Mouse (Mus musculus) frontal cortex, postnatal 36 days (tissue): ENCODE data around the gene Zmynd10.

Experiments
- DNase-seq, 2 experiments: peaks; one replicate each; pipeline ENCODE4 v3.0.0; 2022; ENCODE audit warnings: low spot score in 2 of 2

Gene Zmynd10

DNA sequence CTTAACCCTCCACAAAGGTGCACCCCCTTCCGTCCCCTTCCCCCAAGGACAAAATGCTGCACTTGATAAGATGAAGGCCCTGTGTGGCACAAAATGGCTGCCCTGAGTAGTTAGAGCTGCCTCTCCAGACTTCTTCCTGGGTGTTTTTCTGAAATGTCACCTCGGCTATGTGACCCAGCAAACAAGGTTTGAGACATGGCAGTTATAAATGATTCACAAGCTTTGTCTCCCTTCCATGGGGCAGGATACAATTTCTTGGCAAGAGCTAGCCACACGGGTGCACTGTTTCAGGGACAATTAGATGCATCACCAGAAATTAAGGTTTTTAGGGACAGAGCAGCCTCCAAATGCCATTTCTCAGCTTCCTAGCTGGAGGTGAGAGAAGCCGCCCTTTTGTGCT lies 6.7 kb upstream of the Zmynd10 start:
- no peak for DNase-seq

DNA sequence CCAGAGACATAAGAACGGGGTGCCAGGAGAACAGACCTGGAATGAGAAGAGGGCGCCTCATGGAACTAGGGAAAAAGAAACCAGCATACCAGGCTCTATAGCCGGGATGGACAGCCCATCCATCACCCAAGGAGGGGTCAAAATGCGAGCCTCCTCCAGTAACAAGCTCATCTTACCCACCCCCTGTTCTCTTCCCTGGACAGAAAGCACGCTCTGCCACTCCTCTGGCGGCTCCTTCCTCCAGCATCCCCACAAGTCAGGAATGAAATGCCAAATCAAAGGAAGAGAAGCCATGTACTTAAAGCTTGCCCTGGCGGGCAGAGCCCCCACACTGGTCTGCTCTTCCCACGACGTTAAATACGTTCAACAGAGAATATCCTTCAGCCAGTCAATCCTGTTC lies 6.1 kb upstream of the Zmynd10 start:
- no peak for DNase-seq

DNA sequence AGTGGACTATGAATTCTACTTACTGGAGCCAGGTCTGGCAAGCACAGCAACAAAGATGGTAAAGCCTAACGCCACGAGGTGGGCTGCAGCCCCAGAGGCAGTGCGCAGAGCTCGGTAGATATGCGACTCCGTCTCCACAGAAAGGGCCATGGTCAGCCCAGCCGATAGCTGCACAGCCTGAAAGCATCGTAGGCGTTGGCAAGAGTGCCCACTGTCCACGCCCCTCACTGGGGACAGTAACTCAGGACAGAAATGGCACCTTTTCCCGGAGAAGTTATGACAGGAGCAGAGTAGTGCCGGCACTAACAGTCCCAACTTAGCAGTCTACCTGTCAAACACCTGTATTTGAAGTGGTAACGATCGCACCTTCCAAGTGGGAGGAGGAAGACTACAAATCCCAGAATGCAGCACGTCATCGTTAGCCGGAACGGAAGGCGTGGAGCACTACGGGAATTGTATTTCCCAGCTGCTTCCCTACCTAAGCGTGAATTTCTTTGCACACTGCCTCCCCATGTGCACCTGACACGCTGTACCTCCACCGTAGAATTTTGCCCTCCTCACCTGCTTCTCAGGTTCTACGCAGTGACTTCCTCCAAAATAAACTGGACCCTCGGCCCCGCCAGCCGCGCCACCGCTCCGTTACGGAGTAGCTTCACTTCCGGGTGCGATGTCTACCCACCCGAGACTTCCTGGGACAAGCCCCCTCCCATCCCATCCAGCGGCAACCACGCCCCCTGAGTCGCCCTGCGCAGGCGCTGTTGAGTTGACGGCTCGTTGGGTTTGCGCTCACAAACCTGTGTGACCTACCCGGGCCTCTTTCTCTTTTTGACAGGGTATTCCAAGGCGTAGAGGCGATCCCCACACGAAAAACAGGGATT lies 5.4 kb upstream of the Zmynd10 start, which contains the start of the genes Cyb561d2 and Nprl2:
Gene Cyb561d2, minus strand, starts transcription at position 720 of the 878 bp plus-strand sequence.
Gene Nprl2, plus strand, starts transcription at position 753 of the 878 bp plus-strand sequence.
- peak; percentile 95 to 97 for DNase-seq

DNA sequence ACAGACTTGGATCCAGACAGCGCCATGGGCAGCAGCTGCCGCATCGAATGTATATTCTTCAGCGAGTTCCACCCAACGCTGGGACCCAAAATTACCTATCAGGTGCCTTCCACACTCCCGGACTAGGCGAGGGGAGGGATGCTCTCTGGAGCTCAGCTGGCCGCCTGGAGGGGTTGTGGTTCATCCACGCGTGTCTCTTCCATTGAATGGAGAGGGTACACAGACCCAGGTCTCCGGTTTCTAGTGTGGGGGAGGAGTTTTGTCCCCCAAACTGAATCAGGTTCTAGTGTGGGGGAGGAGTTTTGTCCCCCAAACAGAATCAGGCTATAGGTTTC lies 4.8 kb upstream of the Zmynd10 start:
- no peak for DNase-seq

DNA sequence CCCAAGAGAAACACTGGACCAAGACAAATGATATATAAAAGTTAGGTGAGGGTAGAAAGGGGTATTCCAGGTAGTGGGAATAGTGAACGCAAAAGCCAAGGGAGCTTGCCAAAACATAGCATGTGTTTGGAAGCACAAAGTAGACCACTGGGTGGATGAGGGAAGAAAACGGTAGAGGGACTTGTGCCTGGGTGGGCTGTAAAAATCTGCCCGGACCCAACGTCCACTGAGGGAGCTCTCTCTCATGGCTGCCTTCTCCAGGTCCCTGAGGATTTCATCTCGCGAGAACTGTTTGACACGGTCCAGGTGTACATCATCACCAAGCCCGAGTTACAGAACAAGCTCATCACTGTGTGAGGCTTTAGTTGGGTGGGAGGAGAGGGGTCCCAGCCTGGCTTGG lies 4.4 kb upstream of the Zmynd10 start:
- no peak for DNase-seq

DNA sequence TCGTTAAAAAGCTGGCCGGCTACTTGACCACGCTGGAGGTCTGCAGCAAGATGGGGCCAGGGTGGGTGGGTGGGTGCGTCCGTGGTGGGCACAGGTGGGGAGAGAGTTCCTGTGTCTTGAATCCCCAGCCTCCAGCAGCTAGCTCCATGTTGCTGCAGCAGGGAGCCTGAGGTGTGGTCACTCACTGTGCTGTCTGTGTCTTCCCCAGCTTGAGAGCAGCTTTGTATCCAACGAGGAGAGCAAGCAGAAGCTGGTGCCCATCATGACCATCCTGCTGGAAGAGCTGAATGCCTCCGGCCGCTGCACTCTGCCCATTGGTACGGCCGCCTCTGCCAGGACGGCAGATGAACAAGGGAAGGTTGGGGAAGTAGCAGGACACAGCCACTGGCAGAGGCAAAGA lies 3.8 kb upstream of the Zmynd10 start:
- no peak for DNase-seq

DNA sequence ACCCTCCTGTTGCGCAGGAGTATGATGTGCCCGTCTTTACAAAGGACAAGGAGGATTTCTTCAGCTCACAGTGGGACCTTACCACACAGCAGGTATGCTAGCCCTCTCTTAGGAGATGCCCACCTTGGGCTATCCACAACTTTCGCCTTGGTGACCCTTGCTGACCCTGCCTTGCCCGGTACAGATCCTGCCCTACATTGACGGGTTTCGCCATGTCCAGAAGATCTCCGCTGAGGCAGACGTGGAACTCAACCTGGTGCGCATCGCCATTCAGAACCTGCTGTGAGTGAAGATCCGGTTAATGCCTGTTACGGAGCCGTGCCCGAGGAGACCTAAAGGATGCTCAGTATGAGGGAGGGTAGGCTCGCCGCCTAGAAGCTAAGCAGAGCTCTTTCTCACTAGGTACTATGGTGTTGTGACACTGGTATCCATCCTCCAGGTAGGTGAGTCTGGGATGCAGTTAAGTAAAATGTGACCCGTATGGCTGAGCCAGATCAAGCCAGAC lies 2.9 kb upstream of the Zmynd10 start:
- no peak for DNase-seq

DNA sequence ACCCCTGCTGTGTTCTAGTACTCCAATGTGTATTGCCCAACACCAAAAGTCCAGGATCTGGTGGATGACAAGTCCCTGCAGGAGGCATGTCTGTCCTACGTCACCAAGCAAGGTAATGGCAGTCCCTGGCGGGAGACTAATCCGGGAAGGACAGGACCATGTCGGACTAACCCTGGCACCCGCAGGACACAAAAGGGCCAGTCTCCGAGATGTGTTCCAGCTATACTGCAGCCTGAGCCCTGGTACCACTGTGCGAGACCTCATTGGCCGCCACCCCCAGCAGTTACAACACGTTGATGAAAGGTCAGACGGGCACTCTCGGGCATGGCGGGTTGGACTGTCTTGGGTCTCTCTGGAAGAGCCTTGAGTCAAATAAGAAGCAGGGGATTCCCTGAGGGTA lies 2.4 kb upstream of the Zmynd10 start:
- no peak for DNase-seq

DNA sequence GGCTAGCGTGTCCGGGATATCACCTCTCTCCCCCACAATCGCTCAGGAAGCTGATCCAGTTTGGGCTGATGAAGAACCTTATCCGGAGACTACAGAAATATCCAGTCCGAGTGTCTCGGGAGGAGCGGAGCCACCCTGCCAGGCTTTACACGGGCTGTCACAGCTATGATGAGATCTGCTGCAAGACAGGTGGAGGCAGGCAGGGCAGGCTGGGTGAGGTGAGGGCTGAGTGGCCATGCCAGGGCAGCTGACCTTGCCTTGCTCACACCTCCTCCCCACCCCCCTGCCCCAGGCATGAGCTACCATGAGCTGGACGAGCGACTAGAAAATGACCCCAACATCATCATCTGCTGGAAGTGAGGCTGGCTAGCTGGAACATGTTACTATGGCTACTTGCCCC lies 1.9 kb upstream of the Zmynd10 start:
- no peak for DNase-seq

DNA sequence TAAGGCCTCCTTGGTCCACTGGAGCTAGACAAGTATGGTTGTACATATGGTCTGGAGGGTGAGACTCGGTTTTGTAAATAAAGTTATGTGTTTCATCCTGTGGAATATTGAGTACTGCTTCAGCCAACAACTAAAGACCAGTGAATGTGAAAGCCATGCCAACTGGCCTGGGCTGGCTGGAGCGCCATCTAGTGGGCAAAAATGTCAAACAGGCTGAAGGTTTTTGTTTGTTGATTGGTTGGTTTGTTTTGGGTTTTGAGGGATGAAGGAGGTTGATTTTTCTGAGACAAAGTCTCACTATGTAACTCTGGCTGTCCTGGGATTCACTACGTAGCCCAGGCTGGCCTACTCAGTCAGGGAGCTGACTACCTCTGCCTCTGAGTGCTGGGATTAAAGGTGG lies 1.5 kb upstream of the Zmynd10 start:
- DNase-seq: peak; percentile 61 to 78

DNA sequence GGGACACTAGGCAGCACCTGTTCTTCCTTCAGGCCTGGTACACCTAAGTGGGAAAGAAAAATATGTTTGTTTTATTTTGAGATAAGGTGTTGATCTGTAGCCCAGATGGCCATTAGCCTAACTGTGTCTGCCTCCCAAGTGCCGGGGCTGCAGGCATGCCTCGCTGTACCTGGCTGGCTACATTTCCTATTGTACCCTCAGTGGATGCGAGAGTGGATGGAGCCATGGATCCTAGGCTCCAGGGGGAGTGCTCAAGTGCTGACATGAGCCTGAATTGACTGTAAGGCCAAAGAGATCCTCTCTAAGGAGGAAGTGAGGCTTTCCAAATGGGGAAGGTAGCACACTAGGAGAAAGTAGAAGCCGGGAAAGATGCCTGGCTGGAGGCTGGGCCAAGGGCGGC lies 859 bp downstream of the Zmynd10 start:
- no peak for DNase-seq

DNA sequence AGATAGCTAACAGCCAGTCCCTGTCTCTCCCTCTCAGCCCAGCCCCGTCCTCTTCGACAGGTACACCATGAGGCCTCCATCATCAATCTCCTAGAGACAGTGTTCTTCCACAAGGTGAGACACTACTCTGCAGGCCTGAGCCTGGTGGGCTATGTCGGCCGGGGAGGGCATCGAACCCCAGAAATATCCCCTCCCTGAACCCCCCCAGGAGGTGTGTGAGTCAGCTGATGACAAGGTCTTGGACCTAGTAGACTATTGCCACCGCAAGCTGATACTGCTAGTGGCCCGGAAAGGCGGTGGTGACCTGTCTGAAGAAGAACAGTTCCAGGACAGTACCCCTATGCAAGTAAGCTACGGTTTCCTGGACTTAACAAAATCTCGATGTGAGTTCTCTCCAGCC lies 1.7 kb downstream of the Zmynd10 start:
- DNase-seq: no peak

DNA sequence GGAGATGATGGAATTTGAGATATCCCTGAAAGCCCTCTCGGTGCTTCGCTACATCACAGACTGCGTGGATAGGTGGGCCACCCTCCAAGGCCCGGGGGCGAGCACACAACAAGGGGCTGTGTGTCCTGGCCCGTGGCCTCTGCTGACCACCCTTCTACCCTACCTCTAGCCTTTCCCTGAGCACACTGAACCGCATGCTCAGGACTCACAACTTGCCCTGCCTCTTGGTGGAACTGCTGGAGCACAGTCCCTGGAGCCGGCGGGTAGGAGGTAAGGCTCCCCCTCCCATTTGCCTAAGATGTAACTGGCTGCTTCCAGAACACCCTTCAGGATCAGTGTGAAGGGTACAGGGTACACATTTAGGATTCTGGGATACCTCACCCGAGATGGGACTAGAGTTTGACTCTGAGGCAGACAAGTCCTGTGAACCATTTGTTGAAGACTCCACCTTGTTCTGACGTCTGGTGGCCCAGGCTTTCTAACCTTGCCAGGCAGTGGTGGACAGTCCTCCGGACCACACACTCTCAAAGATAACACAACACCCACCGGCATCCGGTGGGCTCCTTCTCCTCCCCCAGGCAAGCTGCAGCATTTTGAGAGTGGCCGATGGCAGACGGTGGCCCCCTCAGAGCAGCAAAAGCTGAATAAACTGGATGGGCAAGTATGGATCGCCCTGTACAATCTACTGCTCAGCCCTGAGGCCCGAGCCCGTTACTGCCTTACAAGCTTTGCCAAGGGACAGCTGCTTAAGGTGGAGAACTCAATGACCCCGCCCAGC lies 2.4 kb downstream of the Zmynd10 start:
- DNase-seq: no peak

DNA sequence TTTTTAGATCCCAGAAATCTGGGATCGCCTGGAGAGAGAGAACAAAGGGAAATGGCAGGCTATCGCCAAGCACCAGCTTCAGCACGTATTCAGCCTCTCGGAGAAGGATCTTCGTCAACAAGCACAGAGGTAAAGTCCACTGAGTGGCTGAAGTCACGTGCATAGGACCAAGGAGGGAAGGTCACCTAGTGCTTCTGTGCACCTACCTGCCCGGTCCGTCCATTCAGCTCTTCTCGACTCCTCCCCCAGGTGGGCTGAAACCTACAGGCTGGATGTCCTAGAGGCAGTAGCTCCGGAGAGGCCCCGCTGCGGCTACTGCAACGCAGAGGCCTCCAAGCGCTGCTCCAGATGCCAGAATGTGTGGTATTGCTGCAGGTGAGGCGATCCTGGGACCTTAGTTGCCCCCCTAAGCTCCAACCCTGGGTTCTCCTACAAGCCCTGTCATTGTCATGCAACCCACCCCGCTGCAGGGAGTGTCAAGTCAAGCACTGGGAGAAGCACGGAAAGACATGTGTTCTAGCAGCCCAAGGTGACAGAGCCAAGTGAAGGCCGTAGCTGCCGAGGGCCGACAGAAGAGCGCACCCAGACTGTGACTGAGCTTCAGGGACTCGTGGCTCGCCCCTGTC lies 3.5 kb downstream of the Zmynd10 start:
- no peak for DNase-seq

DNA sequence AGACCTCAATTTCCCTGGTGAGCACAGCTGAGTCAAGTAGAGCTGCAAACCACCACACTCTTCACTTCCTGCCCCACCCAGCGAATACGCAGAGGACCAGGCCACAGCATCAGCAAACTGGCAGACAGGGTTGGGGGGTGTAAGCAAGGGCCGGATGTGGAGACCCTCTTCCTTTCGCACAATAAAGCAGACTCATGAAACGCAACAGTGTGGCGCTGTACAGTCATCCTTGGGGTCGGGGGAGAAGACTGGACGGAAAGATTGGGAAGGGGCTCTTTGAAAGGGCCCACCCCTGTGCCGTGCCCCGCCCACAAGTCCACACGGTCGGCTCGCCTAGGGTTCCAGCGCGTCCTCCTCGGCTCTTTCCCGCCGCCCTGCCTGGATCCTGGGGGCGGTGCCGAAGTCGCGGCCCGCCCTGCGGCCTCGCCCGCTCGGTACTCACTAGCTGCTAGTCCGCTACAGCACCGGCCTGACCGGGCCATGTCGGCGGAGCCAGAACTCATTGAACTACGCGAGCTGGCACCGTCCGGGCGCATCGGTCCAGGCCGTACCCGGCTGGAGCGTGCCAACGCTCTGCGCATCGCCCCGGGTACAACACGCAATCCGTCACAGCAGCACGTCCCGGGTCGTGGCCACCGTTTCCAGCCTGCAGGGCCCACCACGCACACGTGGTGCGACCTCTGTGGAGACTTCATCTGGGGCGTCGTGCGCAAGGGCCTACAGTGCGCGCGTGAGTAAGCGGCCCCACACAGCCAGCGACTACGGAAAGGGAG lies 4.2 kb downstream of the Zmynd10 start, which contains the start of gene Rassf1:
Gene Rassf1, plus strand, starts transcription at position 439 of the 773 bp plus-strand sequence.
- DNase-seq: no peak

DNA sequence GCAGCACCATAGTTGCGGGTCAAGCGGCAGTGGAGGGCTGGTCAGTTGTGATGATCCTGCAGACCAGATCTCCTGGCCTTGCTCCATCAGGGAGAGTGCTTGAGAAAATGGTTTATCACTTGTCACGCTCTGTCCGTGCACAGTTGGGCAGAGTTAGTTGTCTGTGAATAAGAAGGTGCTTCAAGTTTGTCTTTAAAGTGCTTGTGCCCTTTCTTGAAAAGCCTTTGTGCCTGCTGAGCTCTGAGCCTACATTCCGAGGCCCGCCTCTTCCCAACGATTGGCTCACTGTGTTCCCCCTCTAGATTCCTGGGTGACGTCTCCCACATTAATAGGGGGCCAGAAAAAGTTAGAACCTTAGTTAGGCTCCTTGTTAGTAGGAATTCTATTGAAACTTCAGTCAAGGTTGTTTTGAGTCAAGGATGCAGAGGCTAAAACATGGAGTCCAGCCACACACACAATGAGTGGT lies 4.8 kb downstream of the Zmynd10 start:
- DNase-seq: no peak

DNA sequence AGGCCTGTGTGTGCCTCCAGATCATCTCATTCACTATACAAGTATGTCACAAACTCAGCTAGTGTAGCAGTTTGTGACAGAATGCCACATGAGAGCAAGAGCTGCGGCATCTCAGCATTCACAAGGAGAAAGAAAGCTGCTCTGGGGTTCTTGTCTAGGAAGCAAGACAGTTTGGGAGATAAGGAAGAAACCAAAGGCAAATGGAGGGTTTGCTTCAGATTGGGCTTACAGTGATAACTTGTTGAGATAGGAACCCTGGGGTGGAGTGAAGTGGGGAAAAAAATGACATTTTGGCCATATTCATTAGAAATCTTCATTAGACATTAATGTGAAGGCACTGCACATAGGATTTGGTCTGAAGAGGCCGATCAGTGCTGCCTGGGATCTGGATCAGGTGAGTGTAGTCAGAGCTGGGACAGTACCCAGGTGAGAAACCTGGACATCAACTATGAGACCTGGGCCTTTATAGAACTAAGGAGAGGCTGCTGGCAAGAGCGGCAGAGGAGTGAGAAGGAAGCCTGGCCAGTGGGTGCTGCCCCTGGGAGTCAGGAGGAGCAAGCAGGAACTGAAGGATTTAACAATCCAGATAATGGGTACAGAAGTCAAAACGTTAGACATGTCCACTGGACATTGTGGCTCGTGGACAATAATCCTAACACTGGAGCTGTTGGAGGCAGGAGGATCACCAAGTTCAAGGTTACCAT lies 5.7 kb downstream of the Zmynd10 start:
- DNase-seq: no peak

DNA sequence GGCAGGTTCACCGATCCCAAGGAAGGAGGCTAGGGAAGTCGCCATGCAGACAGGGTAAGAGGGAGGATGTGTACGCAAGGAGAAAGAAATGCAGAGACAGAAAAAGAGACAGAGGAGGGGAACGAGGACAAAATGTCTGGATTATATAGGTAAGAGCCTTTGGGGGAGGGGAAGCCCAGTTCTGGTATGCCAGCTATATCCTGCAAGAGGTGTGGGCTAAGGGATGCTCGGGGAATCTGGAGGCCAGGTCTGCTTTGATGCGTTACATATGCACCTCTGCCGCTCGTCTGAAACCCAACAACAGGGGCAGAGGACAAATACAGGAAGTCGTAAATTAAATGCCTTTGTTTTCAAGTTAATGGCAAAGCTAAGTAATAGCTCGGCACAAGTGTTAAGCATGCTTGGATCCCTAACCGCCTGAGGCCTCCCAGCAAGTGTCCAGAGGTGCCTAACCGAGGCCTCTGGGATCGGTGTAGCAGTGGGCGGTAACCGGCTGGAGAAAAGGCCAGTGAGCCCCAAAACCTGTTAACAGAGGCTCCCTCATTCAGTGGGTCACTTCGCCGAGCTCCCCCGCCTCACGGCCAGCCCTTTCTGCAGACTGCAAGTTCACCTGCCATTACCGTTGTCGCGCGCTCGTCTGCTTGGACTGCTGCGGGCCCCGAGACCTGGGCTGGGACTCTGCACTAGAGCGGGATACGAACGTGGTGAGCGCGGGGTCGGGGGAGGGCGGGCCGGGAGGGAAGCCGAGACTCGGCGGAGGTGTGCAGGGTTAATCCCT lies 6.6 kb downstream of the Zmynd10 start:
- DNase-seq: peak in 1 of 2 experiments; percentile 40

DNA sequence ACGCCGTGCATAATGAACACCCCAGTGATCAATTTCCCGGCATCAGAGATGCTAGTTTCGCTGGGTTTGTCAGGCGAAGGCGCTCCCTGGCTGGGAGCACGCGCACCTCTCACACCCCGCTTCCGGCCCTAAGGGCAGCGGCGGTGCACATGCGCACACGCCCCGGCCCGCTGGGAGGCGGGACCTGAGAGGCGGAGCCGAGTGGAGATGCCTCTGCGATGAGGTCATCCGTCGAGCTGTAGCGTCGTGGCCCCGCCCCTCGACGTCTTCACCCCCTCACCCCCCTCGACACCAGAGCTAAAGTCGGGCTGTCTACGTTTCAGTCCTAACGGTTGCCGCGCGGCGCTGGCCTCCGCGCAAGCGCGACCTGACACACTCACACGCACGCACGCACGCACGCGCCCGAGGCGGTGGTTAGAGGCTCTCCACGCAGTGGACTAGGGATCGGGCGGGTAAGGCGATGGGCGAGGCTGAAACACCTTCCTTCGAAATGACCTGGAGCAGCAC lies 7.3 kb downstream of the Zmynd10 start:
- peak; percentile 92 to 94 for DNase-seq

DNA sequence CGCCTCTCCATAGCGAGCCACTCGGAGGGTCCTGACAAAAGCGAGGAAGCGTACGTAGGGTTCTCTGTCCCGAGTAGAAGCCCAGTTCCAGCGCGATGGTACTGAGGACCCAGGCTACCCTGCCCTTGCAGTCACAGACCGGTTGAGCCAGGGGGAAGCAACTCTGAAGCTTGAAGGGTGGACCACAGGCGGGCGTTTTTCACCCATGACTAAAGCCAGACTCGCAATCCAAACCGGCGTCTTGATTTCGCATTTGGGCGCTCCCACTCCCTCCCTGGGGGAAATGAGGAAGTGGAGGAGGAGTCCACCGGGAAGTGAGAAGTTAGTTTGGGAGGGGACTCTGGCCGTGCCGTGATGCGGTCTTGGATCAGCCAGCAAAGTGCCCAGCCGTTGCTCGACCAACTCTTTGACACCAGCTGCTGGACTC lies 7.9 kb downstream of the Zmynd10 start:
- peak in 1 of 2 experiments; percentile 23 for DNase-seq
